Mouse (Mus musculus): ENCODE data around the gene AI854703.

DNA sequence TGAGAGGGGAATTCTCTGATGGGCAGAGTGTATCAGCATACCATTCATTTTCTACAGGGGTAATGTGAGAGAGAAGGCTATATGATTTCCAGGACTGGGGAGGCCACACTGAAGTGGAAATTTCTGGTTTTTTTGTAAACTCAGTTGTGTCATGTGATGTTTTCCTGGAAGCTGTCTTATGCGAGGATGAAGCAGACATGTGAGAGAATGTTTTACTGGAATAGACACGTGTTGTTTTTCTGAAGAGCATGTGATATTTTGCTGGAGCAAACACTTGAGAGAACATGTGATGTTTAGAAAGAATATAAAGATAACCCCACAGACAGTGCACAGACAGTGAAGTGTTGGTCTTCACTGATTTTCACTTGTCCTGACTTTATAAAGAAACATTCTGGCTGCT is 12.0 kb downstream of the AI854703 start:
- TF ChIP-seq CTCF (IDR thresholded peaks at IDR 0.05; ENCODE audit: control insufficient read depth, insufficient read depth, low read length) (no peak), POLR2A (IDR thresholded peaks at IDR 0.05; ENCODE audit: borderline replicate concordance, control insufficient read depth, low read depth, low read length) (no peak)
